Mouse (Mus musculus) heart, embryonic 11.5 days (tissue): ENCODE measurements around the gene 4933403O08Rik. TPM values are rescaled to one million over a fixed set of nuclear protein-coding genes. Genes with fewer than 3 reads are reported as not detected.

Experiments
- ATAC-seq: fragments of 200-750 bp; cut with Nextera tagmentation; replicated peaks from 2 replicates; pipeline ENCODE4 v1.8.0; 2017; ENCODE audit warnings: moderate library complexity; ENCODE audit not compliant: insufficient number of reproducible peaks, low FRiP score, low TSS enrichment
- H3K27ac ChIP-seq: fragments of 300-500 bp; sonication (generic); 2 replicates; pipeline ENCODE4 v1.5.1; 2014; ENCODE audit warnings: mild to moderate bottlenecking, low read depth, low read length
- H3K27me3 ChIP-seq: fragments of 300-500 bp; sonication (generic); 2 replicates; pipeline ENCODE4 v1.6.1; 2014; ENCODE audit warnings: mild to moderate bottlenecking, low read length, mixed read lengths; ENCODE audit not compliant: control insufficient read depth, insufficient read depth
- H3K36me3 ChIP-seq: fragments of 300-500 bp; sonication (generic); 2 replicates; pipeline ENCODE4 v1.6.1; 2014; ENCODE audit warnings: mild to moderate bottlenecking, low read length, moderate library complexity, mixed read lengths; ENCODE audit not compliant: control insufficient read depth, insufficient read depth
- H3K4me1 ChIP-seq: fragments of 300-500 bp; sonication (generic); 2 replicates; pipeline ENCODE4 v1.6.1; 2014; ENCODE audit warnings: low read length; ENCODE audit not compliant: control insufficient read depth, insufficient read depth
- H3K4me2 ChIP-seq: fragments of 300-500 bp; sonication (generic); 2 replicates; pipeline ENCODE4 v1.6.1; 2014; ENCODE audit warnings: mild to moderate bottlenecking, moderate library complexity
- H3K4me3 ChIP-seq: fragments of 300-500 bp; sonication (generic); 2 replicates; pipeline ENCODE4 v1.5.1; 2014; ENCODE audit warnings: low read depth, low read length
- H3K9ac ChIP-seq: fragments of 300-500 bp; sonication (generic); 2 replicates; pipeline ENCODE4 v1.6.1; 2014; ENCODE audit warnings: mild to moderate bottlenecking, low read depth, low read length, moderate library complexity
- H3K9me3 ChIP-seq: fragments of 300-500 bp; sonication (generic); replicated peaks from 2 replicates; pipeline ENCODE4 v1.6.1; 2016; ENCODE audit warnings: low read length; ENCODE audit not compliant: control insufficient read depth
- WGBS: fragments of 180-500 bp; shearing (Covaris S2); extraction: QIAGEN DNeasy Blood & Tissue Kit; methylation state at CpG from one replicate; pipeline ENCODE4 v1.1.7; 2014; ENCODE audit not compliant: insufficient replicate concordance; 5-methylcytosine and 5-hydroxymethylcytosine counted together
- polyA plus RNA-seq: library from polyadenylated mRNA; unstranded; fragments of >200 nt; fragmentation: Nextera tagmentation; extraction: Ambion mirVana; gene quantifications from 2 replicates; pipeline ENCODE4 v1.2.1, GENCODE M21; 2014

Gene 4933403O08Rik
- polyA plus RNA-seq: 0.16 TPM in 1 of 2 replicates, not detected in the other

DNA sequence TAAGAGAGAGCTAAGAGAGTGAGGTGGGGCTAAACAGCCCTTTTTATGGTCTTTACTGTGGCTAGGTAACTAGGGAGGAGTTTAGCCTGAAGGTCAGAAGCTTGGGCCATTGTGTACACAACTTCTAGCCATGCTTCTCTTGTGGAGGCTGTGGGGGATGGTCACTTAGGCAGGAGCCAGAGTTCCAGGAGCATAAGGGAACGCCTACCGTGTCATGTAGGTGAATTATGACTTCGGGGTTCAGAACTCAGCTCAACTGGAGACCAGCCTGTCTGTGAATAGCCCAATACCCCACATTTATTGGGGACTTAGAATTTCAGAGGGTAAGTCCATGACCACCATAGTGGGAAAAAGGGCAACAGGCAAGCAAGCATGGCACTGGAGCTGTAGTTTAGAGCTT lies at the start of gene 4933403O08Rik:
Gene 4933403O08Rik (plus strand): TSS at position 301 of the 400 bp plus-strand sequence.
- H3K4me2 ChIP-seq: no peak within 1 kb of the TSS
- no peak for ATAC-seq
- no peaks in the 10 kb centered on the region for H3K9me3 ChIP-seq
- no peaks in the 10 kb centered on the region for H3K4me1 ChIP-seq
- WGBS: 83% methylated on average over 3 of the region's 3 CpGs
- no peaks in the 10 kb centered on the region for H3K27me3 ChIP-seq
- no peak within 1 kb of the TSS for H3K4me3 ChIP-seq
- no peak within 1 kb of the TSS for H3K9ac ChIP-seq
- no peaks in the 10 kb centered on the region for H3K36me3 ChIP-seq
- H3K27ac ChIP-seq: no peak within 1 kb of the TSS

DNA sequence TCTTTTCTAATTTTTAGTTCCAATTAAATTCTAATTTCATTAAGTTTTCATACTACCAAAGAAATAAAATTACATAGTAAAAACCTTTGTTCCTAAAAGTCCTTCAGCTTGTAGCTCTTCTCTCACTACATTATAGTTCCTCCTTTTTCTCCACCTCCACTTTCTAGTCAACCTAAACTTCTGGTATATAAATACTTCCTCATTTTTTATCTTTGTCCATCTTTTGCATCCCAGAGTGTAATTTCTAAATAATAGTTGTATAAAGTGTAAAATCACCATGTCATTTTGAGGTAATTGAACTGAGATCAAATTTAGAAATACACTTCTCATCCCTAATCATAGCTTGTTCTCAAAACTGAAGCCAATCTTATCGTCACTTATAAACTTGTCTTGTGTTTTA lies 4.1 kb downstream of the 4933403O08Rik start:
- H3K4me2 ChIP-seq: no peak overlapping the region
- H3K9me3 ChIP-seq: no peaks in the 10 kb centered on the region
- no peak overlapping the region for H3K9ac ChIP-seq
- no peaks in the 10 kb centered on the region for H3K36me3 ChIP-seq
- no peak for ATAC-seq
- WGBS: 69% methylated on average over 1 of the region's 1 CpGs
- H3K27ac ChIP-seq: no peak overlapping the region
- no peak overlapping the region for H3K4me3 ChIP-seq
- H3K27me3 ChIP-seq: no peaks in the 10 kb centered on the region
- no peaks in the 10 kb centered on the region for H3K4me1 ChIP-seq

DNA sequence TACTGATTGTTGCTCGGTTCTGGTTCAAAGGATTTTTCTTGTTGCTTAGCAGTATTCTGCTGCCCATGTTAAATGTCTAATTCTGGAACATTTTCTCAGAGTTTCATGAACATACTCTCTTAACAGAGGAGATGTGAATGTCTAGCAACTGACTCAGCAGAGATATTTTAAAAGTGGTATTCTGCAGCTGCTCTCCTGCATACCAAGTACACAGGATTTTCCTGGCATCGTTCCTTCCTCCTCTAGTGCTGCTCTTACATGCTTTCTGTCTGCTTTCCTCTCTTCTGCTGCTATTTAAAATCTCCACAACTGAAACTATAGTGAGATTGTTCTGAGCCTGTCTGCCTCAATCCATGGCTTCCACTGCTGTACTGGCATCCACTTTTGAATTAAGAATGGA lies 16.7 kb downstream of the 4933403O08Rik start:
- H3K27ac ChIP-seq: no peak overlapping the region
- no peaks in the 10 kb centered on the region for H3K36me3 ChIP-seq
- H3K27me3 ChIP-seq: no peaks in the 10 kb centered on the region
- WGBS: 67% methylated on average over 2 of the region's 2 CpGs
- no peak overlapping the region for H3K4me2 ChIP-seq
- H3K4me1 ChIP-seq: no peaks in the 10 kb centered on the region
- H3K4me3 ChIP-seq: no peak overlapping the region
- ATAC-seq: no peak
- no peak overlapping the region for H3K9ac ChIP-seq
- no peaks in the 10 kb centered on the region for H3K9me3 ChIP-seq

DNA sequence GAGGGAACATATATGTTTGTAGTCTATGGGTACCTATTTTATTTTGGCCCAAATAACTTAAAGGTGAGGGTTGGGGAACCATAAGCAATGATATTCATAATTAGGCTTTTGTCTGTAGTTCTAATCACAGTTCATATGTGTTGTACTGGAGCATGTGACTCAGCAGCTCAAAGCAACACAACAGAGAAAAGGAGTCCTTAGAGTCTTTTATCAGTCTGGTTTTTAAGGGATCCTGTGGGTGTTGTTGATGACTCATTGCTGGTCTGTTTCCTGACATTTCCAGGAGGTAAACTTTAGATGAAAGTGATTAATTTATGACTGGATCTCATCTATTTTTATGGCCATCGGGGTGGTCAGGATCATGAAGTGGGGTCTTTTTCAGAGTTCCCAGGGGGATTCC lies 34.7 kb downstream of the 4933403O08Rik start:
- Histone ChIP-seq H3K4me3 (no peak overlapping the region), H3K27ac (no peak overlapping the region), H3K36me3 (no peaks in the 10 kb centered on the region), H3K27me3 (no peaks in the 10 kb centered on the region), H3K9ac (no peak overlapping the region), H3K4me2 (no peak overlapping the region), H3K9me3 (no peaks in the 10 kb centered on the region), H3K4me1 (no peaks in the 10 kb centered on the region)
- no peak for ATAC-seq
- WGBS: 70% methylated on average over 1 of the region's 1 CpGs

Other genes starting within 250 kb of the 4933403O08Rik start
- gene Tex16, start 228.0 kb upstream of the 4933403O08Rik start, polyA plus RNA-seq: 0.20 and 1.5 TPM in 2 replicates
- 72.5 and 80.6 TPM in 2 replicates for gene Apool, start 72.3 kb downstream of the 4933403O08Rik start, polyA plus RNA-seq
- not detected in 2 replicates for gene Satl1, start 167.7 kb downstream of the 4933403O08Rik start, polyA plus RNA-seq